Mouse (Mus musculus) right cerebral cortex, postnatal 25 days (tissue): ENCODE data around the gene Dyx1c1.

Experiments
- DNase-seq: peaks from one replicate; pipeline ENCODE4 v3.0.0; 2022

The Dyx1c1 gene

DNA sequence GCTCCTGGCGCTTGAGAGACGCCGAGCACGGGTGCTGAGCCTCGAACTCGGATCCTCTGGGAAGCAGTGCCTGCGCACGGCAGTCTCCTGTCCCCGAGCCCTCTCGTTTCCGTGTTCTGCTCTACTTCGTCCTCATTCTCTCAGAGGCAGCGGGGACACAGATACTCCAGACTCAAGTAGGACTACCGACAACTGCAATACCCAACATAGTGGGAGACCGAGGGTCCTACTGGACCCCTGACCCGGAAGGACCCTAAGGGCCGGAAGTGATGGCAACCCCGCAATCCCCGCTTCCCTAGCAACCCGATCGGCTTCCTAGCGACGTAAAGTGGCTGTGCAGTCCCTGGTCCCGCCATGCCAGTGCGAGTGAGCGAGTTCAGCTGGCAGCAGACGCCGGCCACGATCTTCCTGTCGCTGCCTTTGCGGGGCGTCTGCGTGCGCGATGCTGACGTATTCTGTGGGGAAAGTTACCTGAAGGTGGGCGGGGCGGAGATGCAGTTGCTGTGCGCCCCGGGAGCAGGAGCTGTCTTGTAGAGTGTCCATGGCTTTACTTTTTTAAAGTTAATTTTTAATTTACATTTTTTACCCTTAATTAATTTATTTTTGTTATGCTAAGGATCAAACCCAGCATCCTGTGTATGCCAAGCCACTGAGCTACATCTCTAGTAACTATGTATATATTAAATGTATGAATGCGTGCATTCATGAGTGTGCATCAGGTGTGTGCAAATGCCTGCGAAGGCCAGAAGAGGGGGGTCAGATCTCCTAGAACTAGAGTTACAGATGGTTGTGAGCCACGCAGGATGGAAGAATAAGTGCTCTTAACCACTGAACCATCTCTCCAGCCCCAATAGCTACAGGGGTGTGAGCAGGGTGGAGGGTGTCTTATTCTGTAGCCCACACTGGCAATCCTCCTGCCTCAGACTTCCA lies at the start of gene Dyx1c1, which contains the start of gene Gm44503:
Dyx1c1 (plus strand) TSS at position 265 of the 930 bp plus-strand sequence.
Gm44503 (plus strand) TSS at position 332 of the 930 bp plus-strand sequence.
- DNase-seq = peak; percentile 77

DNA sequence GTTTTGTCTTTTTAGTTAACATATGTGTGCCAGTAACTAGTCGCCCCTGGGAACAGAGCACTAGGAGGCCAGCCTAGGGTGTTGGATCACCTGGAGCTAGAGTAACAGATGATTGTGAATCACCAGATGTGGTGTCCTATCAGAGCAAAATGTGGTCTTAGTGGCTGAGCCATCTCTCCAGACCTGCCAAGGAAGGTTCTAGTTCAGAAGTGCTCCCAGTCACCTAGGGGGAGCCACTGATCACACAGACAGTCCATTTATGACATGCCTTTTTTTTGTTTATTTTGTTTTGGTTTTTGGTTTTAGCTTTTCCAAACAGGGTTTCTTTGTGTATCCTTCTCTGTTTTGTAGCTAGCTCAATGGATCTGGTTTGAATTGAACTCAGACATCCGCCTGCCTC lies 47.2 kb upstream of the Dyx1c1 start:
- no peak for DNase-seq

DNA sequence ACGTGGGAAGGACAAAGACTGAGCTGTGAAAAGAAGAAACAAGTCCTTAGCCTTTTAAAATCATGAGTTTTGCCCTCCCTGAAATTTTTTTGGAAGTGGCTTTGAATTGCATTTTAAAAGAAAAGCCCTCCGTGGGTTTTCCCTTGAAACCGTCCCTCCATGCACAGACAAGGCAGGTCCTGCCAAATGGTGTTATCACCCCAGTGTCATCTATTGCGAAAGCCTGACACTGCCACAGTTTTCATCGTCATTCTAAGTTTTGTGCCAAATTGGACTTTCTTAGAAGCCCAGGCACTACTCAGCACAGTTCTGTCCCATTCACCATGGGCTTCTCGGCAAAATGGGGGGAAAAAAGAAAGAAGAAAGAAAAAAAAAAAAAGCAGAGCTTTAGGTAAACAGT lies 45.0 kb upstream of the Dyx1c1 start:
- DNase-seq = no peak

DNA sequence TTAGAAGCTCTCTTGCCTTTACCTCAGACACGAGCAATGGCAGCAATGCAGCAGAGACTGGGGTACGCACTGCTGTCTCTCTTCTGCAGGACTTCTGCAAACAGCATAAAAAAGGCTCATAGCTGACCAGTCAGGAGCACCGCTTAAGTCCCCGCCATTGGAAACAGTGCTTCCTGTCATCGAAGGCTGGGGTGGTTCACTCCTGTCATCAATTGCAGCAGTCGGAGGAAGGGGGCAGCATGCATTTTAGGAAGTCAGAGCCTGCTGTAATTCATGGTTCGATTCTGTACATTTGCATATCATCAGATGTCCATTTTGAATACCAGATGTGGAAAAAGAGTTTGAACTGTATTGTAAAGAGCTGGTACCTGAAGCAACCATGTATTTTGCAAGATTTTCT lies 42.9 kb upstream of the Dyx1c1 start:
- no peak for DNase-seq

DNA sequence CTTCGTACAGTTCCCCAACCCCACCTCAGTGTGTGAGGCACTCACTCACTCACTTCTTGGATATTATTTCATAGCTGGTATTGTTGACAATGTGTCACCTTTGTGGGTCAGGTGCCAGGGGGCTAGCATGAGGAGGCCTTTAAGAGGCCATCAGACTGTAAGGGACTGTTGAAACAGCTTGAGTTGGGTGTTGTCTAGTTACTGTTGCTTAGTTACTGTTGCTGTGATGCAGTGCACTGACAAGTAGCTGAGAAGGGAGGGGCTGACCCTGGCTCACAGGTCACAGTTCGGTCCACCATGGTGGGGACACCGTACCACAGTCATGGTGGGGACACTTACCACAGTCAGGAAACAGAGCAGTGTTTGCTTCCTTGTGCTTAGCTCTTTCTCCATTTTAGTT lies 35.5 kb upstream of the Dyx1c1 start:
- DNase-seq = no peak

DNA sequence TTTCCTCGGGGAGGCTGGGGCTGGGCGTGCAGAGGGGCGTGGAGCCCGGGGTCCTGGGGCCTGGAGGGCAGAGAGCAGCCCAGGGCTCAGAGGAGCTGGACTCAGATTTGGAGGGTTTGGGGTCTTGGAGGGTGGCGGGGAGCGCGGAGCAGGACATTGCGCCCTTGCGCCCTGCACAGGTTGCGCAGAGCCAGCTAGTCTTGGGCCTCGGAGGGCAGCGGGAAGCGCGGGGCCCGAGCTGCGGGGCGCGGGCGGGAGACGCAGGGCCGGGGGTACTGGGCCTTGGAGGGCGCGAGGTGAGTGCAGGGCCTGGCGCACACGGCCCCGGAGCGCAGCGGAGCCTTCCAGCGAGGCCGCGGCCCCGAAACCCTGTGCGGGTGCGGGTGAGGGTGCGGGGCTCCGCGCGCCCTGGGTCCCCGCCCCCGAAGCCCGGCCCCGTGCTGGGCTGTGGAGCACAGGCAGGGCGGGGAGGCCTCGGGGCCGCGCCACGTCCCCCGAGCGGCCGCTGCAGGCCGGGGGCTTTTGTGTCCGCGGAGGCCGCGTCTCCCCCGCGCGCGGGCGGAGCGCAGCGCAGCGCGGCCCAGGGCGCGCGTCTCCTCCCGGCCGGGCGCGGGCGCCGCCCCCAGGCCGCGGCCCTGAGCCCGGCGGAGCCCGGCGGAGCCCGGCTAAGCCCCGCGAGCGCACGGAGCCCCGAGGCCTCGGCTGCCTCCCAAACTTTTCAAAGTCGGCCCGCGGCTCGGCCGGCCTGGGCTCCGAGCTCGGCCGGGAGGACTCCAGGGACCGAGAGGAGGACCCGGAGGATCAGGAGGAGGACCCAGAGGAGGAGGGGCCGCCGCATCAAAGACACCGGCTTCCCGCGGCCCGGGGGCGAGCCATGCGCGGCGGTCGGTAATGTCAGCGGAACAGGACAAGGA lies 33.3 kb upstream of the Dyx1c1 start, which contains the start of gene Pygo1:
Pygo1 (plus strand) TSS at position 625 of the 914 bp plus-strand sequence.
- peak; percentile 50 for DNase-seq

DNA sequence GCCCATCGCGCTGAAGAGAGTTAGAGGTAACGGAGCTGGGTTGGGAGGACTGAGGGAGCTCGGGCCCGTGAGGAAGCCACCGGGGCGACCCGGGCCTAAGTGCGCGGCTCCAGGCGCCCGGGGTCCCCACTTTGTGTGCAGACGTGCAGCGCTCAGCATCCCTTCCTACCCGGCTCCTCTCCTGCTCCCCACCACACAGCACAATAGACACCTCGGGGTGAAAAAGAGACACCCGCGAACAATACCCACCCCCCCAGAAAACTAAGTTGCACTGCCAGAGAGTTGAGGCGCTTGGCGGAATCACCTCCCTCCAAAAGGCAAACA lies 32.7 kb upstream of the Dyx1c1 start:
- no peak for DNase-seq

DNA sequence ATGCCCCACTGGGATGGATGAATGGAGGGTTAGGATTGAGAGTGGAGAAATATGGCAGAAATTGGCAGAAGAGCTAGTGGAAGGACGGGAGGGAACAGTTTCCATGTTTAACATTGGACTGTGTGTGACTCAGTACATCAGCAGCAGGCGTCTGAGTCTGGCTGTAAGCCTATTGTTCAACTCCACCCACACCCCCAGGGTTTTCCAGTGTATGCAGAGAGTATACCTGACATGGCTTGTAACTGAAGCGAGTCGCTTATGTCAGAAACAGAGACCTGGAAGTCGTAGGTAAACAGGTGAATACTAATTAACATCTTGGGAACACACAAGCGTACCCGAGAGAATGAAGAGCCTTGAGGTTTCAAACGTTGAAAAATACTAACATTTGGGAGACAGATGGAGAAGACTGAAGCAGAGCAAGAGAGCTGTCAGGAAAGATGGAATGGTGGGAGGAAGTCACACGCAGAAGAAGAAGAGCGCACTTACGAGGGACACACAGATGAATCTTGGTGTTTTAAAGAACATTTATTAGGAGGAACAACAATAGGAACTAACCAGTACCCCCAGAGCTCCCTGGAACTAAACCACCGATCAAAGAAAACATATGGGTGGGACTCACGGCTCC lies 27.3 kb upstream of the Dyx1c1 start:
- DNase-seq = peak; percentile 61

DNA sequence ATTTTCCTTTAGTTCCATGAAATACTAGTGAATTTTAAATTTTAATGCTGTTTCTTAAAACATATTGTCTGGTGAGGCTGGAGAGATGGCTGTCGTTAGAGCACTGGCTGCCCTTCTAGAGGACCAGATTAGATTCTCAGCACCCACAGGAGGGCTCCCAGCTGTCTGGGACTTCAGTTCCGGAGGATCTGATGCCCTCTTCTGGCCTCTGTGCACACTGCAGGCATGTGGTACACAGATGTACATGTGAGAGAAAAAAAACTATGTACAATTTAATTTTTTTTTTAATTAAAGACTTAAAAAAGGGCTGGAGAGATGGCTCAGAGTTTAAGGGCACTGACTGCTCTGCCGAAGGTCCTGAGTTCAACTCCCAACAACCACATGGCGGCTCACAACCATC lies 23.3 kb upstream of the Dyx1c1 start:
- DNase-seq = no peak

DNA sequence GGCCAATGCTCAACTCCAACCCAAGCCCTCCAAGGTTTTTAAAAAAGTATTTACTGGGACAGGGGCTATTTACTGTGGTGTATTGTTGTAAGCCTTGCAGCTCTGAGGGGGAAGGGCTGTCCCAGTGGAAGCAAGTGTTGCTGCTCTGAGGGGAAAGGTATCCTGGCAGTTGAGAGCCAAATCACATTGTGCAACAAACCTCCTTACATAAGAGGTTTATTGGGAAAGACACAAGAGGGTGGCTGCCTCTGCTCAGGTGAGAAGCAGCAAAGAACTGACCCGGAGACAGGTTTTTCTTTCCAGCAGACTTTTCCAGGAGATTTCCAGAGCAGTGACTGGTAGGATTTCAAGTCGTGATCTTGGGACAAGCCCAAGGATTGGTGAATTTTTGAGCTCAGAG lies 22.3 kb upstream of the Dyx1c1 start:
- DNase-seq = no peak

DNA sequence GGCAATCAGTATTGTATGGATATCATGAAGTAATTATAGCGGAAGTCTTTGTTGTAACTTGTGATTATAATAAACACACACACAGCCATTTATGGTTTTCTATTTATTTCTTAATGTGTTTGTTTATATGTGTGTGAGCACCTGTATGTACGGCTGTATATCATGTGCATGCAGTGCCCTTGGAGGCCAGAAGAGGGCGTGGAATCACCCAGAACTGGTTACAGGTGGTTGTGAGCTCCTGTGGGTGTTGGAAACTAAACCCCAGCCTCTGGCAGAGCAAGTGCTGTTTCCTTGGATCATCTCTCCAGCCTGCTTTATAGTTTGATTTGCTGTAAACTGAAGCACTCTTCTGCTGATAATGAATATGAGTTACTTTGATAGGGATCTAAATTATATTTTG lies 15.2 kb upstream of the Dyx1c1 start:
- no peak for DNase-seq

DNA sequence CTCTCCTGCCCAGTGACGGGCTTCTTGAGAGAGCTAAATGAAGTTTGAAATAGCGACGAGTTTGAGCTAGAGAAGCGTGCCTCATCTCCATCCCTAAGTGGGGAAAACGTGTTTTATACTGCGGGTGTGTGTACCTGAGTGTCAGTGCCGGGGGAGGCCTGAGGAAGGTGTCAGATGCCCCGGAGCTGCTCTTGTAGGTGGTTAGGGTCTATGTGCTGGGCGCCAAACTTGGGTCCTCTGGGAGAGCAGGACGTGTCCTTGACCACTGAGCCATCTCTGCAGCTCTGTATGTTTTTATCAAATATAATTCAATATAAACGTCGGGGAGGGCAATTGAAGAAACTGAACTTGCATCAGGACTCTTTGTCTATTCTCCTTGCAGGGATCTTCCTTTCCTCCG lies 14.3 kb upstream of the Dyx1c1 start:
- no peak for DNase-seq

DNA sequence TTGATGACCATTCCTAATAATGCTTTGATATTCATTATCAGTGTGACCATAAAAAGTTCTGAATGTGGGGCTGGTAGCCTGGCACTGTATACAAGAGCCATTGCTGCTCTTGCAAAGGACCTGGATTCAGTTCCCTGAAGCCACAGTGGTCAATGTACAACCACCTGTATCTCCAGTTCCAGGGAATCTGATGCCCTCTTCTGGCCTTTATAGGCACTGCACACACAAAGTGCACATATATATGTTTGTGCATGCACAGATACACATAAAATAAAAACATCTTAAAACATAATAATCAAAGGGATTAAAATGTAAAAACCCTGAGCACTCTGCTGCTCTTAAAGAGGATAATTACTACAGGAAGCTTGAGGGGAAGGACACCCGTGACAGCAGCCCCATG lies 11.6 kb upstream of the Dyx1c1 start:
- no peak for DNase-seq

DNA sequence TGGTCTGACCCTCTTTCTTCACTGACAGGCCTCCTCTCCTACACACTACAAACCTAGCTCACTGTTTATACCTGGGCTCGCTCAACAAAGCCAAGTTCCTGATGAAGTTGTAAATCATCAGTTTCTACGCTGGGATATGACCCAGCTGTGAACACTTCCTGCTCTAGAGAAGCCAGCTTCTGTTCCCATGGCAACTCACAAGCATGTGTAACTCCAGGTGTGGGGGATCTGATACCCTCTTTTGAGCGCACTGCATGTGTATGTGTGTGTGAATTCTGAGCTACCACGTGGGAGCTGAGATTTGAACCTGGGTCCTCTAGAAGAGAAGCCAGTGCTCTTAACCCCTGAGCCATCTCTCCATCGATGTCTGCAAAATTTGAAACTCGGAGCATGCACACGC lies 9.0 kb upstream of the Dyx1c1 start:
- DNase-seq = no peak

DNA sequence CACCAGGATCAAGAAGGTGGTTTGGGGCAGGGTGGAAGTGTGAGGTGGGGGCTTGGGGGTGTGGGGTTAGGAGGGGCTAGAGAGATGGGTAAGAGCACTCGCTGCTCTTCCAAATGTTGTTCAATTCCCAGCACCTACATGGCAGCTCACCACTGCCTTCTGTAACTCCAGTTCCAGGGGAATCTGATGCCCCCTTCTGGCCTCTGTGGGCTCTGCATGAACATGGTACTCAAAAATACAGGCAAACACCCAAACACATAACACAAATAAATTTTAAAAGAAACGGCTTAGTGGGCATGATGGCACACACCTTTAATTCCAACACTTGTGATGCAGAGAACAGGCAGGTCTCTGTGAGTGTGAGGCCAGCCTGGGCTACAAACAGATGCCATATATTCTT lies 3.8 kb upstream of the Dyx1c1 start:
- no peak for DNase-seq

DNA sequence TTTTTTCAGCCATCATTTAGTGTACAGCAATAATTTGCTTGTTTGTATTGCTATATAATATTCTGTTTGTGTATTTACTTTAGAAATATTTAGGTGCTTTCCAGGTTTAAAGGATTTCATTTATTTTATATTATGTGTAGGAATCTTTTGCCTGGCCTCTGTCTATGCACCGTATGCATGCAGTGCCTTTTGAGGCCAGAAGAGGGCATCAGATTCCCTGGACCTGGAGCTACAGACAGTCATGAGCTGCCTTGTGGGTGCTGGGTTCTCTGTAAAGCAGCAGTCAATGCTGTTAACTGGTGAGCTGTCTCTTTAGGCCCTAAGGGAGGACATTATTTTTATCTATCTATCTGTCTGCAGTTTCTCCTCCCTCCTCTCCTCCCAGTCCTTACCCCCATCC lies 3.0 kb upstream of the Dyx1c1 start:
- DNase-seq = no peak

DNA sequence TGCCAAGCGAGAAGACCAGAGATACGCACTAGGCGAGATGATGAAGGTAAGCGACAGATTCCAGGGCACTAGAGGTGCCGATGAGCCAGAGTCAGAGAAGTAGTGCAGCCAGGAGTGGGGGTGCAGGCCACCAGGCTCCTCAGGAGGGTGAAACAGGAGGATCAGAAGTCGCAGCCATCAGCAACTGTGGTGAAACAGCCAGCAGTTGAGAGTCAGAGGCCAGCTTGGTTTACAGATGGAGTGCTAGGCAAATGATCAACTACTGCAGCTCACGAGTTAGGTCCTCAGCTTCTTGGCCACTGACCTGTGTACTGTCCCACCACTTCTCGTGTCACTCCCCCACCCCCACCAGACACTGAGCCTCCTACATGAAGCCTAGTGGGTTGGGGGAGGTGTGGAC lies 2.8 kb downstream of the Dyx1c1 start:
- no peak for DNase-seq

DNA sequence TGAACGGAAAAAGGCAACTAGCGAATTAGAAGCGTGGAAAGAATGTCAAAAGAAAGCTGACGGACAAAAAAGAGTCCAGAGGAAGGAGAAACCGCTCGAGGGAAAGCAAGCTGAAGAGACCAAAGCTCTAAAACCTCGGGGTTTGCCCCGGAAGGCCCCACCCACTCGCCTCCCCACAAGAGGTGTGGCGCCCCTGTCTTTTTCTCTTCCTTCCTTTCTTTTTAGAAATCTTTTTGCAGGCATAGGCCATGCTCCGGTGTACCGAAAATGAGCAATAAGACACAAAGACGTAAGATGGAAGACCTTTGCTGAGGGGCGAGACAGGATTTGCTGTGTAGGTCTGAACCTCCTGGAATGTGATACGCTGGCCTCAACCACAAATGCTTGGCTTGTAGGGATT lies 3.4 kb downstream of the Dyx1c1 start:
- DNase-seq = no peak

DNA sequence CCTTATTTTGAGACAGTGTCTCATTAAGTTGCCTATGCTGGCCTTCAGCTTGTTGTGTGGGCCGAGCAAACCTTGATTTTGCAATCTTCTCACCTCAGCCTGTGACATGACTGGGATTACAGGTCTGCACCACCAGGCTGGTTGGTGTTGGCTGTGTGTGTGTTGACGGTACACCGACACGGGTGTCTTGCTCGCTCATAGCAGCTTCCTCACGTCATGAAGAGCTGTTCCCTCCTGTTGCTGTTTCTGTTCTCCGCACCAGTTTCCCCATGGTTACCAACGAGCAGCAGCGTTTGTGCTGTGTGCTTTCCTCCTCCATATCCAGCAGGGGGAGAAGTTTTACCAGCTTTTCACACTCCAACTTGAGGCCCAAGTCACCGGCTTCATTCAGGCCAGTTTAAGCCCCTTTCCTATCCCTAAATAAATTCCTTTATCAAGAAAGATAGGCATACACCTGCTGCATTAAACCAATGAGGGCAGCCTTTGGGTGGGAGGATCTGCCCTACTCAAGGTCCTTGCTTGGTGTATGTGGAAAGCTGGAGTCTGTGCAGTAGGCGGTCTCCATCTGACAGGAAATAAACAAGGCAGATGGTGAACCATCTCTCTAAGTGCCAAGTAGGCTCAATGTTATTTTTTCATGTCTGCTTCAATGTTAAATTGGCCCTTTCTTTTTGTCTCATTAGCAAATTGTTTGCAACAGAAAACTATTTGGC lies 9.9 kb downstream of the Dyx1c1 start:
- peak; percentile 70 for DNase-seq

DNA sequence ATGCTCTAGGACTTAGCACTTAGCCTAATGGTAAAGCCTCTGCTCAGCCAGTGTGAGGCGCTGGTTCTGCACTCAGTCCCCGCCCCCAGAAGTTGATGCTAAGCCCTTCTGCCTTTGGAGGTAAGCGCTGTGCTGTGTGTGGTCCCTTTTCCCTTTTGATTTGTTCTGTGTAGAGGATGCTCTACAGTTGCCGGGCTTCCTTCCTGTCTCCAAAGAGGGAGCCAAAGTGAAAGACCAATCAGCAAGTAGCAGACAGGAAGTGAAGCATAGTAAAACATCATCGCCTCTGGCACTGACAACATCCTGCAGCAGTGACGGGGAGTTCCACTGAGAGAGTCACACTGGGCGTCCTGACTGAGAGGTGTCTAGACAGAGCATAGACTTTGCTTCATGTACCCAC lies 11.3 kb downstream of the Dyx1c1 start:
- DNase-seq = no peak

DNA sequence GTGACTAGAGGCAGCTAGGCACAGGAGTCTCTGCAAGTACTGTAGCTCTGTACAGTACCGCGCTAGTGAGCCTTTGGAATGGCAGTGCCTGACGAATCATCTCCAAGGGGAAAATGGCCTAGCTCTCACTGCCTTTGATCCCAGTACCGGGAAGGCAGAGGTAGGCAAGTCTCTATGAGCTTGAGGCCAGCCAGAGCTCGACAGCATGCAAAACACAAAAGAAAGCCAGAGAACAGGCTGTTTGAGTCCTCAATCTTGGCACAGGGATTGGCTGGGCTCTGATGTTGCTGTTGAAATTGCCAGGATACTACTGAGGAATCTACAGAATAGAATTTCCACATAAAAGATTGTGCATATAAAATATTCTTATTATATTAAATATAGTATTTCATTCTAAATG lies 13.8 kb downstream of the Dyx1c1 start:
- DNase-seq = no peak

DNA sequence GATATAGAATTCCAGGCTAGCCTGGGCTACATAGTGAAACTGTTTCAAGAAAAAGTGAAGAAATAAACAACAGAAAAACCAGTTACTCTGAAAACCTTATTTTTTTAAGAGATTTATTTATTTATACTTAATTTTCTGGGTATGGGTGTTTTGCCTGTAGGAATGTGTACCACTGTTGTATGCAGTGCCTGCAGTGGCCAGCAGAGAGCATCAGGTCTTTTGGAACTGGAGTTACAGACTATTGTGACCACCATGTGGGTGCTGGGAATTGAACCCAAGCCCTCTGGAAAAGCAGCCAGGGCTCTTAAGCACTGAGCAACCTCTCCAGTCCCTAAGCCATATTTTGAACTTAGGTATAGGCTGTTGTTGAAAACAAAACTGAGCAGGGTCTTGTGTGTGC lies 14.4 kb downstream of the Dyx1c1 start:
- DNase-seq = no peak

DNA sequence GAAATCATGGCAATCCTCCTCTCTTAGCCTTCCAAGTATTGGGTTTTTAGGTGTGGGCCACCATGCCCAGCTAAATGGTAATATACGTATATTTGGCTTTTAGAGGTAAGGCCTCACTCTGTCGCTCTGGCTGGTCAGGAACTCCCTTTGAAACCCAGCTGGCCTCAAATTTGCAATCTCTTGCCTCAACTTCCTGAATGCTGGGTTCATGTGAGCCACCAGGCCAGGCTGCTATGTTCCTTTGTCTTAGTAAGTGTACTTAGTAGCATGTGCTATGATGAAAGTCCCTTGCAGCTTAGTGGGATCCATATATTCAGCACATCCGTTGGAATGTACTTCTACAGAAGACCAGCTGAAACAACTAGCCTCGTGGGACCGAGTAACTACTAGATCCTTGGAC lies 16.1 kb downstream of the Dyx1c1 start:
- DNase-seq = no peak
